Mouse (Mus musculus) heart, postnatal 4 days (tissue): ENCODE measurements around the gene Vmn1r188. TPM values are rescaled to one million over a fixed set of nuclear protein-coding genes. Genes with fewer than 3 reads are reported as not detected.
"Not testable (repeated sequence)": the region's sequence is repeated elsewhere in the genome, so short reads cannot be mapped to it uniquely, and the experiment has no call there.

ENCODE experiments used
- DNase-seq: peaks from one replicate; pipeline ENCODE4 v3.0.0; 2021
- total RNA-seq, 2 experiments: library from RNA; stranded (reverse); gene quantifications; 2 replicates each; pipeline ENCODE4 v1.2.3; 2021

Vmn1r188 gene
- not detected for total RNA-seq

DNA sequence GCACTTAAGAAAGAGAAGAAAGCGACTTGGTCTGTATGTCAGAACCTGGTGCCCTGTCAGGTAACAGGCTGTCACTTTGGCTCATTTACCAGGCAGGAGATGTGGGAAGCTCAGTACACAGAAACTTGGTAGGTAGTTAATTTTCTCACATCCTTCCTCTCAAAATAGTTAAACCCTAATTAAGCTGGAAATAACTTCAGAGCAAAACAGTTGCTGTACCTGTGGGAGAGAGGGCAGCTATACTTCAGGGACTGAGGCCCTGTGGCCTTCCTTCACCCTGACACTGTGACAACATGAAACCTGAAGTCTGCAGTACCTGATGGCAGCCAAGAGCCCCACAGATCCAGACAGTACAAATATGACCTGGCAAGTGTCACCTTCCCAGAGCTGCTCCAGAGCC, at the start of gene Vmn1r188:
TSS of gene Vmn1r188 (plus strand) at position 301 of the 400 bp plus-strand sequence.
- DNase-seq: not testable (repeated sequence)

DNA sequence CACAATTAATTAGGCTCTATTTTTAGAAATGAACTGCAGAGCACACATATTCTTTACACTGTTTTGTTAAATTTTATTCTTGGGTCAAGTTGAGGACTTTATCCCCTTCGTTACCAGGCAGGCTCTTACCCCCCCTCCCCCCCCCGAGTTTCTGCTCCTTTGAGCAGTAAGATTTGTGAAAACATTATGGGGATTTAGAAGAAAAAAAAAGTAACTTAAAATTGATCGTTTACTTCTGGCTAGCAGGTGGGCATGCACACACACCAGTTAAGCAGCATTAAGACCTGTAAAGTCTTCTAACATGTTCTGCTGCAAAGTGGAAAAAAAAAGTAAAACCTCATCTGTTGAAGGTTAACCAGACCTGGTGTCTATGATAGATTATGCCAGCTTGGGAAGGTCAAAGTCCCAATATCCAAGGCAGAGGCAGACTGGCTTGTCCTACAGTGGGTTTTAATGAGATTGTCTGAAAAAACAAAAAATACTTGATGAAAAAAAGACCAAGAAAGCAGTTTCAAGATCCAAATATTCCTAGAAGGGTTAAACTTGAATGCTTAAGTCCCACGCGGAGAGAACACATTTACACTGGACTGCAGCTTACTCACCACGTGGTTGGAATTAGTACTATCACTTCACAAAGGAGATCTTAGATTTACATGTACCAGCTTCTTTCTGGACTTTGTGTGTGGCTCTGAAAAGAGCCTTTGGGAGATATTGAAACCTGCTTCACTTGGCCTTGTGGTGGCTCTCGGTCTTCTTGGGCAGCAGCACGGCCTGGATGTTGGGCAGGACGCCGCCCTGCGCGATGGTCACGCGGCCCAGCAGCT, 49.6 kb upstream of the Vmn1r188 start:
- DNase-seq: no peak

DNA sequence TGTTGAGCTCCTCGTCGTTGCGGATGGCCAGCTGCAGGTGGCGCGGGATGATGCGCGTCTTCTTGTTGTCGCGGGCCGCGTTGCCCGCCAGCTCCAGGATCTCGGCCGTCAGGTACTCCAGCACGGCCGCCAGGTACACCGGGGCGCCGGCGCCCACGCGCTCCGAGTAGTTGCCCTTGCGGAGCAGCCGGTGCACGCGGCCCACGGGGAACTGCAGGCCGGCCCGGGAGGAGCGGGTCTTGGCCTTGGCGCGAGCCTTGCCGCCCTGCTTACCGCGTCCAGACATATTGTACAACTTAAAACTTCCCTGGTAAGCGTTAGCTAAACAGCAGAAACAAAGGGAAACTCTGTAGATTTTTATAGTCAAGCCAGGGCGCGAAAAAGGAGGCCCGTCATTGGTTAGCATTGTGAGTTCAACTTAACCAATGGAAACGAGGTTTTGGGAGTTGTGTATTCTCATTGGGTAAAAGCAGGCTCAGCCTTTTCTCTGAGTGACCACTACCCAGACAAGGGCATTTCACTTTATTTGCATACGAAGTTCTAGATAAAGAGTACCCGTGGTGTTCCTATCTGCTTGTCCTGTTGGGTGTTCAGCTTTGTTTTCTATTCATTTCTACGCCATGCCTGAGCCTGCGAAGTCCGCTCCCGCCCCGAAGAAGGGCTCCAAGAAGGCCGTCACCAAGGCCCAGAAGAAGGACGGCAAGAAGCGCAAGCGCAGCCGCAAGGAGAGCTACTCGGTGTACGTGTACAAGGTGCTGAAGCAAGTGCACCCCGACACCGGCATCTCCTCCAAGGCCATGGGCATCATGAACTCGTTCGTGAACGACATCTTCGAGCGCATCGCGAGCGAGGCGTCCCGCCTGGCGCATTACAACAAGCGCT, 48.7 kb upstream of the Vmn1r188 start, which contains the start of the genes Hist1h2ah and Hist1h2bk:
TSS of gene Hist1h2ah (minus strand) at position 302 of the 882 bp plus-strand sequence.
TSS of gene Hist1h2bk (plus strand) at position 604 of the 882 bp plus-strand sequence.
- DNase-seq: peak; percentile 85

DNA sequence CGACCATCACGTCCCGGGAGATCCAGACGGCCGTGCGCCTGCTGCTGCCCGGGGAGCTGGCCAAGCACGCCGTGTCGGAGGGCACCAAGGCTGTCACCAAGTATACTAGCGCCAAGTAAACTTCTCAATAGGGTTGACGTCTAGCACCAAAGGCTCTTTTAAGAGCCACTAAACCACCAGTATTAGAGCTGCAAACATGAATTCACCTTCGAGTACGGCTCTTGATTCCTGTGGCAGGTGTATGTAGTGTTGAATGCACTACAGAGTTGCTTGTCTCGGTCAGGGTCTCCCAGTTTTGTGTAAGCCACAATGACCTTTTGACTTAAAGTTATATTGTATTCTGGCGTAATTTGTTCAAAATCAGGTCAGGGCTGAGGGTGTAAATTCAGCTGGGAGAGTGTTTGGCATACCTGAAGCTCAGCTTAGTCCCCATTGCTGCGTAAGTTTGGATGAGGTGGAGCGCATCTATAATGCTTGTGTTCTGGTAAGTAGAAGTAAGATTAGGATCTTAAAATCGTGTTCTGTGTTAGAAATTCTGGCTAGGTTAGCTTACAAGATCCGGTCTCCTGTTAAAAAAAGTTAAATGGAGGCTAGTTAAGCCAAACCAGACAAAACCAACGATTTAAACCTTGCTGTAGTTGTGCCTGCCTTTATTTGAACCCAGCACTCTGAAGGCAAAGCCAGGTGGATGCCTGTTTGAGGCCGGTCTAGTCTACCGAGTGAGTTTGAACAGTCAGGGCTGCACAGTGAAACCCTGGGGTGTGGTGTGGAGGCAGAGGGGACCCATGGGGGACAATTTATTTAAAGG, 47.9 kb upstream of the Vmn1r188 start:
- no peak for DNase-seq

DNA sequence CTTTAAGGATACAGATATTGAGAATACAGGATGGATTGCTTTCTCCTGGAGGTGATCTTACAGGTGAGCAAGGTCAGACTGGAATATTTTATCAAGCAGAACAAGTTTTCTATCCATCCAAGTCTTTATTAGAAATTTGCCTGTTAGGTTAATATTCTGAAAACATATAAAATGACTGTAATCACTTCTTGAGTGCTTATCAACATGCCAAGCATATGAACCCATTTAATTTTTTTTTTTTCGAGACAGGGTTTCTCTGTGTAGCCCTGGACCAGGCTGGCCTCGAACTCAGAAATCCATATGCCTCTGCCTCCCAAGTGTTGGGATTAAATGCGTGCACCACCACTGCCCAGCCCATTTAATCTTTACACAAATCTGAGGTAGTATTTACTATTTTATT, 47.3 kb upstream of the Vmn1r188 start:
- DNase-seq: no peak

DNA sequence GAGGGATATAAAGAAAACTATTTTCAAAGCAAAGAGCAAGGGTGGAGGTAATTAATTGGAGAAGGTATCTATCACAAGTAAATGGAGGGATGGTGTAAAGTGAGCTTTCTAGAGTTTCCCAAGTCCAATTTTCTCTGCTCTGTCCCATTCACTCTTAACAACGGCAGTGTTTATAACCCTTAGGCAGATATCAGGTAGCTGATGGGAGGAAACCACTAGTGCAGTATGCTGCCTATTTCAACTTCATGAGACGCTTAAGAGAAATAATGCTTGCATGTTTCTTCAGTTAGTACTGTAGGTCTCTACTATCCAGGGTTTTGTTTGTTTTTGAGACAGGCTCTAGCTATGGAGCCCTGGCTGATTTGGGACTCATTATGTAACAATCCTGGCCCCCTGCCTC, 46.8 kb upstream of the Vmn1r188 start:
- DNase-seq: no peak

DNA sequence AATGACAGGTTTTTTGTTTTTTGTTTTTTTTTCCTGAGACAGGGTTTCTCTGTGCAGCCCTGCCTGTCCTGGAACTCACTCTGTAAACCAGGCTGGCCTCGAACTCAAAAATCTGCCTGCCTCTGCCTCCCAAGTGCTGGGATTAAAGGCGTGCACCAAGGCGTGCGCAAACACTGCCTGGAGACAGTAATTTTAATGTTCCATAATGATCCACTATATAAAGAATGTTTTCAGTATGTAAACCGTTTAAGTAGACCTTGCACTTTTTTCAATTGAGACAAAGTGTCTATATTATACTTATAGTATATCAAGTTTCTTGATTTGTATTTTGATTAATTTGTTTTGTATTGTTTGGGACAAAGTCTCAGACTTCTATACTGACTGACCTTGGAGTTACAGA, 44.9 kb upstream of the Vmn1r188 start:
- DNase-seq: no peak

DNA sequence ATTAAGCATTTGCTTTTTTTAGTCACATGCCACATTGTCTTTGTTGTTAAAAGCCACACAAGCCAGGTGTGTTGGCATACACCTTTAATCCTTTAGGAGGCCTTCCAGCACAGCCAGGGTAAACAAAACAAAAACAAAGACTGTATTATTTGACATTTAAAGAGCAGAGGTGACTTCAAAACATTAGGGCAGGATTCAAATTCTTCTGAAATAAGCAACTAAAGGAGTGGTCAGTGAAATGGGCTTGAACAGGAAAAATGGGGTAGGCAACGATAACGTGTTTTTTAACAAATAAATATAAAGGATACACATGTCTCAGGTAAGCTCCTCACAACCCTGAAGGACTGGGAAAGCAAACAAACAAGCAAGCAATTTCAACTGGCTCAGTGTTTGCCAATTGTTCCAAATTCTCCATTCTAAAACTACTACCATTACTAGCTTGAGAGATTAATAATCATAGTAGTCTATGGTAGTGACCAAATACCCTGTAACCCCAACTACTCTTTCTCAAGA, 44.2 kb upstream of the Vmn1r188 start:
- DNase-seq: no peak

DNA sequence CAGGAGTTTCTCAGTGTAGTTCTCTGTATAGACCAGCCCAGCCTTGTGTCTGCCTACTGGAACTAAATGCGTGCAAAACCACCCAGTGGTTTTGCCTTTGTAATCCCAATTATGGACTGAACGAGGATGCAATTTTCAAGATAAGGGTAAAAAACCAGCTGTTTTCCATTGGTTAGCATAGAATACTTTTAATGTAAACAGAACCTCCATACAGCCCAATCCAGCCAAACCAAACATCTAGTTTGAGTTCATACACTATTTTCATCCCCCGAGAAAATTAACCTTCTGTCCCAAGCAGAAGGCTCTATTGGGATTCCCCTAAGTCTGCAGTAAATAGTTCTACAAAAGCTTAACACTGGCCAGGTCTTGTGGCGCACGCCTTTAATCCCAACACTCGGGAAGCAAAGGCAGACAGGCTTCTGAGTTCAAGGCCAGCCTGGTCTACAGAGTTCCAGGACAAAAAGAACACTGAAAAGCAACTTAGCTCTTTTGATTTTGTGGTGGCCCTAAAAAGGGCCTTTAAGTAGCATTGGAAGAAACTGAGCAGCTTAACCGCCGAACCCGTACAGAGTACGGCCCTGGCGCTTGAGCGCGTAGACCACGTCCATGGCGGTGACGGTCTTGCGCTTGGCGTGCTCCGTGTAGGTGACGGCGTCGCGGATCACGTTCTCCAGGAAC, 43.6 kb upstream of the Vmn1r188 start:
- DNase-seq: no peak

DNA sequence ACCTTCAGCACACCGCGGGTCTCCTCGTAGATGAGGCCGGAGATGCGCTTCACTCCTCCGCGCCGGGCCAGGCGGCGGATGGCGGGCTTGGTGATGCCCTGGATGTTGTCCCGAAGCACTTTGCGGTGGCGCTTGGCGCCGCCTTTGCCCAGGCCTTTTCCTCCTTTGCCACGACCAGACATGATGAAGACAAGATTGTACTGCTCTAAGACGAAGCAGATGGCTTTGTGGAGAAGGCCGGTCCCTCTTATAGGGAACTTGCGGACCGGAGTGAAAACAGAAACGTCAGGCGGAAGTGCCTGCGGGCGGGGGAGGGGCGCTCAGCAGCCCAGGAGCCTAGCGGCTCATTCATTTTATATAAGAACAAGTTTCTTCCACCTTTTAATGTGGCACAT, 43.1 kb upstream of the Vmn1r188 start, which contains the start of gene Hist1h4i:
TSS of gene Hist1h4i (minus strand) at position 221 of the 395 bp plus-strand sequence.
- DNase-seq: peak; percentile 96

DNA sequence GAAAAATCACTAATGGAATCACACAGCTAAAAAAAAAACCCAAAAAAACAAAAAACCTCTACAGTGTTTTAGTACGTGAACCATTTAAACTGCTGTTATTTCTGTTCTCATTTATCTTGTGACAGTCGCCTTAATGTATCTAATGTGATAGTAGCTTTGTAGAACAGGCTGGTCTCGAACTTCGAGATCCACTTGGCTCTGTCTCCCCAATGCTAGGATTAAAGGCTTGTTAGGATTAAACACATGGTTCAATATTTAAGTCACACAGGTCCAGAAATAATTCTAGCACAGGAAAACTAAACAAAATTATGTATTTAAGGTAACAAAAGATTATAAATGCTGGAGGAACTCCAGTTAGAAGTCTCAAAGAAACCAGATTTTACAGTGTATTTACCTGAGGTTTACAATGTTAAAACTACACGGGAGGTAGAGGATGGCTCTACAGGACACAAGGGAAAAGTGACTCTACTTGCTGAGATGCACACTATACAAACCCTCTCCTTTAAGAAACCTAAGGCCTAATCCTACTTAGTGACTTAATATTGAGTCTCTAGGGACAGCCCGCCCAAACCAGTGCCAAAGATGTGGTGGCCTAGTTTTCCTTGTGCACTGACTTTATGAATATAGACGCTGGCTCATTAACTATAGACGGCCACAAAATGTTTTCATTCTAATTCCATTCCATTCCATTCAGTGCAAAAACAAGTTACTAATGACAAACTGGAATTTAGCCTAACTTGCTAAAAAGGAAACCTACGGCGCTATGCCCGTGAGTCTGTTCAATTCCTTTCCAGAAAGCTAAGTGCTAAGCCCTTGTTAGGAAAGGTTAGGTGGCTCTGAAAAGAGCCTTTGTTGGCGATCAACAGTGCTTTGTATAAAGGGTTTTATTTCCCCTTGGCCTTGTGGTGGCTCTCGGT, 42.3 kb upstream of the Vmn1r188 start:
- DNase-seq: no peak

DNA sequence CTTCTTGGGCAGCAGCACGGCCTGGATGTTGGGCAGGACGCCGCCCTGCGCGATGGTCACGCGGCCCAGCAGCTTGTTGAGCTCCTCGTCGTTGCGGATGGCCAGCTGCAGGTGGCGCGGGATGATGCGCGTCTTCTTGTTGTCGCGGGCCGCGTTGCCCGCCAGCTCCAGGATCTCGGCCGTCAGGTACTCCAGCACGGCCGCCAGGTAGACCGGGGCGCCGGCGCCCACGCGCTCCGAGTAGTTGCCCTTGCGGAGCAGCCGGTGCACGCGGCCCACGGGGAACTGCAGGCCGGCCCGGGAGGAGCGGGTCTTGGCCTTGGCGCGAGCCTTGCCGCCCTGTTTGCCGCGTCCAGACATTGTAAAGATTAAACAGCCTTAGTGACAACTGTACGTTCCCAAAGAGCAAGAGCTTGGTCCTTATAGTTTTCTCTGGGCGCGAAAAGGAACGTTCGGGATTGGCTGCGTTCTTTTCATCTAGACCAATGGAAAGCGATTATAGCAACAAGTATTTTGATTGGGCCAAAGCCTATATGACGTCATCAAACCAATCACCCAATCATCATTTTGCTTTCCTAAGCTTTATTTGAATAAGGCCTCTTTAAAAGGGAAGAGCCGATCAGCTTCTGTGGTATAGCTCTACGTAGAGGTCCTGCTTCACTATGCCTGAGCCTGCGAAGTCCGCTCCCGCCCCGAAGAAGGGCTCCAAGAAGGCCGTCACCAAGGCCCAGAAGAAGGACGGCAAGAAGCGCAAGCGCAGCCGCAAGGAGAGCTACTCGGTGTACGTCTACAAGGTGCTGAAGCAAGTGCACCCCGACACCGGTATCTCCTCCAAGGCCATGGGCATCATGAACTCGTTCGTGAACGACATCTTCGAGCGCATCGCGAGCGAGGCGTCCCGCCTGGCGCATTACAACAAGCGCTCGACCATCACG, 41.4 kb upstream of the Vmn1r188 start, which contains the start of the genes Hist1h2ag and Hist1h2bj:
TSS of gene Hist1h2ag (minus strand) at position 377 of the 935 bp plus-strand sequence.
TSS of gene Hist1h2bj (plus strand) at position 647 of the 935 bp plus-strand sequence.
- peak; percentile 87 for DNase-seq

DNA sequence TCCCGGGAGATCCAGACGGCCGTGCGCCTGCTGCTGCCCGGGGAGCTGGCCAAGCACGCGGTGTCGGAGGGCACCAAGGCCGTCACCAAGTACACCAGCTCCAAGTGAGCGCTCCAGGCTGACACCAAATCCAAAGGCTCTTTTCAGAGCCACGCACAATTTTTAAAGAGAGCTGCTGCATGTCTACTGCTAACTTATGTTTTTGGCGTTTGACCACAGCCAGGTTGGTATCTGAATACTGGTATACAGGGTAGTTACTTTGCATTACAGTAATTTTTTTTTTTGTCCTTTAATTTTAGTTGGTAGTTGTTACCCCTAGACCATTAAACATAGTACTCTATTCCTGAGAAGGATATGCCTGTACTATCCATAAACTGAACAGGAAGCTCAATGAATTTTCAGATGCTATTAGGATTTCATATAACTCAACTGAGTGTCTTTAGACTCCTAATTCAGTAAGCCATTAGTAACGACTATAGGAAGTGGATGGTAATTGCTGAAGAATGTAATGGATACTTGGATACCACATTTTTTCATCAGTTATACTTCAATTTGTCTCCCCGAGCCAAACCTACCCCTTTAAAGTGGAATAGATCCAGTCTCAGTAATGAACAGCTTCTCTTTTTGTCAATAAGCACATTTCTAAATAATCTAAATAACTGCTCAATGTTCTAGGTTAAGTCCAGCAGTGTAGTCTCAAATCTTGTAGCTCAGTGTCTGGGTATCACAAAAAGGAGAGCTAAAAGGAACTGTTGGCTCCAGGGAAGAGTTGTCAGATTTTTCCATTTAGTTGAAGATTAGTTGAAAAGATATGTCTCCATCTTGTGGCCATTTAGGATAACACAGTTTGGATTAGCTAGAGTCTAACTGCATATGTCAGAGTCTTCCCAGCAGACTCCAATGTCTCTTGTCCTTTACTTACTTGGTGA, 40.5 kb upstream of the Vmn1r188 start:
- no peak for DNase-seq

DNA sequence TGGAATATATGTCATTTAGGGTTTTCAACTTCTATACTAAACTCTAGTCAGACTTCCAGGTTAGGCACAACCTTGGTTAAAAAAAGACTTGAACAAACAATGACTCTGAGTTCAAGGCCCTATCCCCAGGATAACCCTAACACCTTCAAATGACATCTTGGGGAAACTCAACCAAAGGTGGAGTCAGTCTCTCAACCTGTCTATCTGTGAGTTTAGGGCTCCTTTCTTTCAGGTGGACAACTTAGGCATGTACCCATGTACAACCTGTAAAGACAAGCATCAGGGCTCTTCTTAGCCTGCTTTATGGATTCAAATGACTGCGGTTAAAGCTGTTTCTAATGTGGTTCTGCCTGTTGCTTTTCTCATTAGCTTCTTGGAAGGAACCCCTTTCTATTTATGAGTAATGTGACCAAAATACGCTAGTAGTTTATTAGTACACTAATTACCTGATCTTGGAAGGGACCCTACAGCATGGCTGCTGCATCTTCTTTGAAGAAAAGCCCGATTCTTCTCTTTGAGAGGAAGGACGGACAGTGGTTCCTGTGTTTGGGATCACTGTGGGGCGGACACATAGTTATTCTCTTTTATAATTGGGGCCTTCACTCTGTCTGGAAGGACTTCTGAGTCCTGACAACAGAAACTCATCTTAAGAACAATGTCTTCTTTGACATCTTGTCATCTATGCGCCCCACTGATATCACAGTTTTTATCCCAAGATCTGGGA, 39.6 kb upstream of the Vmn1r188 start:
- DNase-seq: no peak

DNA sequence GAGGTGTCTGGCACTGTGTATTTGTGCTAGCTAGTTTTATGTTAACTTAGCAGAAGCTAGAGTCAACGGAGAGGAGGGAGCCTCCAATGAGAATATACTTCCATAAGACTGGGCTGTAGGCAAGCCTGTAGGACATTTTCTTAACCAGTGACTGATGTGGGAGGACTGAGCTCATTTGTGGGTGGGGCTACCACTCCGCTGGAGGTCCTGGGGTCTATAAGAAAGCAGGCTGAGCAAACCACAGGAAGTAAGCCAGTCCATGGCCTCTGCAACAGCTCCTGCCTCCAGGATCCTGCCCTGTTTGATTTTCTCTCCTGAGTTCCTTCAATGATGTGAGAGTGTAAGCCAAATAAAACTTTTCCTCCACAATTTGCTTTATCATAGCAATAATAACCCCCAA, 38.9 kb upstream of the Vmn1r188 start:
- DNase-seq: no peak

DNA sequence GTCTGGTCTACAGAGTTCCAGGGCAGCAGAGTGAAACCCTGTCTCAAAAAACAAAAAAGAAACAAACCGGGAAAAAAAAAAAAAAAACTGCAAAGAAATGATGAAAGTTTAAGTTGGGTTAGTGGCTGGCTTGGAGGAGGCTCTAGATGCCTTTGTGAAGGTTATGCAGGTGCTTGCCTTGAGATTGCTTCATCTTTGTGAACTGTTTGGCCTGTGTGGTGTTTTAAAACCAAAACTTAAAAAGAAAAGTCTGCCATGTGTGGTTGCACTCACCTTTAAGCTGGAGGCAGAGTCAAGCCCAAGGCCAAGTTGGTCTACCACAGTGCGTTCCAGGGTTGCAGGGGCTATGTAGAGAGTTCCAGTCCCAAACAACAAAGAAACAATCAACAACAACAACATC, 35.2 kb upstream of the Vmn1r188 start:
- DNase-seq: no peak
